Mouse (Mus musculus) thymus, adult 2 months (tissue): Measurements from ENCODE around the gene Frat1. TPM values are rescaled to one million over a fixed set of nuclear protein-coding genes. Genes with fewer than 3 reads are reported as not detected.

ENCODE experiments used
- DNase-seq: peaks from one replicate; pipeline ENCODE4 v3.0.0; 2021
- H3K27ac ChIP-seq: fragments of 200-500 bp; 2 replicates; pipeline ENCODE4 v1.5.1; 2012; ENCODE audit warnings: low read length, control low read depth; ENCODE audit not compliant: control insufficient read depth, insufficient read depth
- H3K27me3 ChIP-seq: fragments of 200-500 bp; 2 replicates; pipeline ENCODE4 v1.6.1; 2012; ENCODE audit warnings: mild to moderate bottlenecking, low read length, moderate library complexity, mixed read lengths; ENCODE audit not compliant: control insufficient read depth, insufficient read depth
- H3K36me3 ChIP-seq: fragments of 200-500 bp; 2 replicates; pipeline ENCODE4 v1.6.1; 2012; ENCODE audit warnings: mild to moderate bottlenecking, low read length, moderate library complexity; ENCODE audit not compliant: control insufficient read depth, insufficient read depth
- H3K4me1 ChIP-seq: fragments of 200-500 bp; replicated peaks from 2 replicates; pipeline ENCODE4 v1.6.1; 2012; ENCODE audit warnings: low read length; ENCODE audit not compliant: control insufficient read depth, insufficient read depth
- H3K4me3 ChIP-seq: fragments of 200-500 bp; 2 replicates; pipeline ENCODE4 v1.5.1; 2012; ENCODE audit warnings: mild to moderate bottlenecking, low read length, control low read depth, moderate library complexity; ENCODE audit not compliant: control insufficient read depth, insufficient read depth
- CTCF ChIP-seq: fragments of 200-500 bp; IDR thresholded peaks from 2 replicates; pipeline ENCODE4 v1.5.1; 2012; ENCODE audit warnings: mild to moderate bottlenecking, control low read depth, low read length, moderate library complexity, borderline replicate concordance; ENCODE audit not compliant: control insufficient read depth, poor library complexity, insufficient read depth; ENCODE audit errors: extremely low read depth
- POLR2A ChIP-seq: fragments of 200-500 bp; IDR thresholded peaks from 2 replicates; pipeline ENCODE4 v1.6.1; 2012; ENCODE audit warnings: mild to moderate bottlenecking, low read length, control low read depth, moderate library complexity; ENCODE audit not compliant: control insufficient read depth, poor library complexity, insufficient read depth; ENCODE audit errors: extremely low read depth
- WGBS: fragments of 180-500 bp; shearing (Covaris S2); methylation state at CpG from one replicate; pipeline ENCODE4 v1.1.7; 2018; 5-methylcytosine and 5-hydroxymethylcytosine counted together
- polyA plus RNA-seq: library from polyadenylated mRNA; depleted of rRNA; stranded (reverse); fragments of >200 nt; gene quantifications from 2 replicates; pipeline ENCODE4 v1.2.3, GENCODE M21; 2012; rRNA removed

Gene Frat1
- polyA plus RNA-seq, 1 experiment, result 15.4 TPM

DNA sequence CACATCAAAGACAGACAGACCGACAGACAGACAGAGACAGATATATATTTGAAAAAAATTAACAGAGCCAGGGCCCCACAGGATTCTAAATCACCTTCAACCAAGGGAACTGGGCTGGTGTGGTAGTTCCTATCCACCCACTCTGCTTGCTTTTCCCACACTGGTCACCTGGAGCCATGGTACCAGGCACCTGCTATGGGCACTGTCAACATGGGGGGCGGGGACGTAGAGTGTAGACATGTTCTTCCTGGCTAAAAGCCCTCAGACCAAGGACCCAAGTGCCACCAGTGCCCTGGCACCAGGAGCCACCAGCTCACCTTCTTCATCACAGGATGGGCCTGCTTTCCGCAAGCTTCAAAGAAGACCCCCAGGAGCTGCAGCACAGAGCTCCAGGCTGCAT, 52.1 kb downstream of the Frat1 start:
- Histone ChIP-seq H3K4me3 (no peak overlapping the region), H3K36me3 (no peaks in the 10 kb centered on the region), H3K27ac (no peak overlapping the region), H3K27me3 (no peaks in the 10 kb centered on the region), H3K4me1 (no peaks in the 10 kb centered on the region)
- DNase-seq, result no peak
- TF ChIP-seq POLR2A (no peak), CTCF (no peak)
- 95% methylated on average over 4 of the region's 4 CpGs for WGBS

Other genes with a start within 250 kb of the Frat1 start
- 2.8 and 3.0 TPM in 2 replicates for gene Gm340, start 247.6 kb upstream of the Frat1 start, polyA plus RNA-seq
- 0.94 and 1.0 TPM in 2 replicates for gene Slit1, start 86.3 kb upstream of the Frat1 start, polyA plus RNA-seq
- gene Arhgap19, start 27.9 kb upstream of the Frat1 start, polyA plus RNA-seq, result 18.8 and 23.0 TPM in 2 replicates
- 27.4 and 44.5 TPM in 2 replicates for gene Frat2, start 18.2 kb downstream of the Frat1 start, polyA plus RNA-seq
- 9.7 and 10.9 TPM in 2 replicates for gene Rrp12, start 66.2 kb downstream of the Frat1 start, polyA plus RNA-seq
- 187 and 200 TPM in 2 replicates for gene Pgam1, start 82.0 kb downstream of the Frat1 start, polyA plus RNA-seq
- 20.3 and 20.5 TPM in 2 replicates for gene Exosc1, start 103.5 kb downstream of the Frat1 start, polyA plus RNA-seq
- gene Zdhhc16, start 103.5 kb downstream of the Frat1 start, polyA plus RNA-seq, result 162 and 176 TPM in 2 replicates
- gene Mms19, start 151.2 kb downstream of the Frat1 start, polyA plus RNA-seq, result 142 TPM in 2 replicates
- gene Ubtd1, start 151.8 kb downstream of the Frat1 start, polyA plus RNA-seq, result 27.3 and 36.9 TPM in 2 replicates
- gene Ankrd2, start 206.0 kb downstream of the Frat1 start, polyA plus RNA-seq, result 0.20 TPM in 1 of 2 replicates, not detected in the other
- gene Hoga1, start 215.6 kb downstream of the Frat1 start, polyA plus RNA-seq, result 0.84 and 1.2 TPM in 2 replicates
- 0.27 TPM in 1 of 2 replicates, not detected in the other for gene 4933411K16Rik, start 222.3 kb downstream of the Frat1 start, polyA plus RNA-seq